15 mouse cellular contexts compared by ENCODE assay signal in genomic region chr4:98725439-98725838, GRCm38 (mm10). TPM values are rescaled to one million over a fixed set of nuclear protein-coding genes. Genes with fewer than 3 reads are reported as not detected.
A peak's percentile ranks its signal among the peaks of the same experiment; 100 is the strongest.
DNase-seq lines count a peak whose midpoint lies in the region; ATAC-seq and TF ChIP-seq lines count a peak whose summit lies in the region.
"Had no signal": no experiment of that assay in that cellular context is flagged by ENCODE, and none has a peak within 500 bp of the region (broad histone marks: within the 10 kb centered on the region; RNA-seq: fewer than 3 reads in every experiment).

No protein-coding gene starts in this region.

- no peak for TF ChIP-seq POLR2A in ES-Bruce4 (IDR thresholded peaks at IDR 0.05; ENCODE audit: insufficient read depth, low read length)

- 38% methylated on average over 4 of the region's 4 CpGs for WGBS in intestine, embryonic 16.5 days
- 35% methylated on average over 4 of the region's 4 CpGs for WGBS in intestine, embryonic 15.5 days

- H3K9me3 ChIP-seq in intestine, embryonic 16.5 days (ENCODE audit: control insufficient read depth, low read length) = no peaks in the 10 kb centered on the region
- H3K9me3 ChIP-seq in intestine, embryonic 15.5 days = no peaks in the 10 kb centered on the region
- no peaks in the 10 kb centered on the region for H3K9me3 ChIP-seq in ES-Bruce4 (replicated peaks; ENCODE audit: control insufficient read depth, insufficient read depth, low read length, poor library complexity, severe bottlenecking)
- H3K9me3 ChIP-seq: forebrain, embryonic 12.5 days; hindbrain, embryonic 15.5 days; limb, embryonic 13.5 days; neural tube, embryonic 12.5 days had no signal

- peak; percentile 62 for DNase-seq in 3T3-L1 (ENCODE audit: low read depth, low spot score)
- peak; percentile 45 for DNase-seq in embryo, embryonic 11 days
- no peak for DNase-seq in ovary, postnatal 10 days (ENCODE audit: low spot score)
- DNase-seq in right cerebral cortex, postnatal 25 days = no peak
- no peak for DNase-seq in natural killer cell, adult 2 months (ENCODE audit: low spot score in 2 of 2)
- DNase-seq: cerebellum, postnatal 14 days; heart, adult 11 months; thymus, adult 2 months had no signal

- H3K36me3 ChIP-seq in intestine, embryonic 16.5 days (ENCODE audit: control insufficient read depth, insufficient read depth, low read length) = no peaks in the 10 kb centered on the region
- no peaks in the 10 kb centered on the region for H3K36me3 ChIP-seq in intestine, embryonic 15.5 days
- peaks cover 10% of the 10 kb centered on the region for H3K36me3 ChIP-seq in ES-Bruce4 (ENCODE audit: control insufficient read depth, insufficient read depth, low read length, poor library complexity, severe bottlenecking)
- H3K36me3 ChIP-seq: forebrain, embryonic 12.5 days; hindbrain, embryonic 15.5 days; limb, embryonic 13.5 days; neural tube, embryonic 12.5 days had no signal

- 0 out of 2 replicates have a peak, but pooled peaks cover 4% of the 10 kb centered on the region for H3K27me3 ChIP-seq in intestine, embryonic 16.5 days (replicated peaks; ENCODE audit: control insufficient read depth, insufficient read depth, low read length)
- peaks cover 4% of the 10 kb centered on the region; the same call in 1 of the 2 replicates for H3K27me3 ChIP-seq in intestine, embryonic 15.5 days (replicated peaks)
- no peaks in the 10 kb centered on the region for H3K27me3 ChIP-seq in ES-Bruce4 (ENCODE audit: control insufficient read depth, insufficient read depth, low read length, poor library complexity, severe bottlenecking)

- peak; percentile 28 for TF ChIP-seq CTCF in ES-Bruce4 (IDR thresholded peaks at IDR 0.05; ENCODE audit: low read depth, low read length)

- 0 out of 2 replicates have a peak, but pooled peaks have one; percentile 23 for TF ChIP-seq EP300 in ES-Bruce4 (IDR thresholded peaks at IDR 0.05; ENCODE audit: insufficient read depth, low read depth, low read length)

- H3K27ac ChIP-seq in intestine, embryonic 16.5 days (ENCODE audit: low read length) = no peak overlapping the region
- no peak overlapping the region for H3K27ac ChIP-seq in intestine, embryonic 15.5 days
- H3K27ac ChIP-seq in ES-Bruce4 (ENCODE audit: insufficient read depth, low read length) = peak overlapping the region; percentile 76
- H3K27ac ChIP-seq: forebrain, embryonic 12.5 days; hindbrain, embryonic 15.5 days; limb, embryonic 13.5 days; neural tube, embryonic 12.5 days had no signal

- peaks cover 11% of the 10 kb centered on the region for H3K4me1 ChIP-seq in intestine, embryonic 16.5 days (ENCODE audit: control insufficient read depth, insufficient read depth, low read length)
- H3K4me1 ChIP-seq in intestine, embryonic 15.5 days (replicated peaks) = 0 out of 2 replicates have a peak, but pooled peaks cover 3% of the 10 kb centered on the region
- no peaks in the 10 kb centered on the region for H3K4me1 ChIP-seq in ES-Bruce4 (ENCODE audit: control insufficient read depth, insufficient read depth, low read length)

- H3K4me2 ChIP-seq in intestine, embryonic 16.5 days (ENCODE audit: low read depth, low read length) = no peak overlapping the region
- no peak overlapping the region for H3K4me2 ChIP-seq in intestine, embryonic 15.5 days (replicated peaks)
- H3K4me2 ChIP-seq: hindbrain, embryonic 15.5 days; limb, embryonic 13.5 days; neural tube, embryonic 12.5 days had no signal

- no peak overlapping the region for H3K4me3 ChIP-seq in intestine, embryonic 16.5 days (ENCODE audit: low read length)
- no peak overlapping the region for H3K4me3 ChIP-seq in intestine, embryonic 15.5 days (replicated peaks)
- no peak overlapping the region for H3K4me3 ChIP-seq in ES-Bruce4 (ENCODE audit: low read depth, low read length)
- H3K4me3 ChIP-seq: forebrain, embryonic 12.5 days; hindbrain, embryonic 15.5 days; limb, embryonic 13.5 days; neural tube, embryonic 12.5 days had no signal

- H3K9ac ChIP-seq in intestine, embryonic 16.5 days (ENCODE audit: low read depth, low read length) = no peak overlapping the region
- no peak overlapping the region for H3K9ac ChIP-seq in intestine, embryonic 15.5 days
- no peak overlapping the region for H3K9ac ChIP-seq in ES-Bruce4 (ENCODE audit: low read depth, poor library complexity, severe bottlenecking)
- H3K9ac ChIP-seq: forebrain, embryonic 12.5 days; hindbrain, embryonic 15.5 days; limb, embryonic 13.5 days; neural tube, embryonic 12.5 days had no signal

- 0 out of 2 replicates have a peak, but pooled peaks have one; percentile 29 for ATAC-seq in intestine, embryonic 16.5 days
- ATAC-seq in intestine, embryonic 15.5 days = no peak; the same call in 1 of the 2 replicates

RNA-seq across cellular contexts. Expression of gene L1td1, which starts 1.1 kb away (rescaled TPM):
- polyA plus RNA-seq in intestine, embryonic 16.5 days (2015; fragmentation: Nextera tagmentation; extraction: Ambion mirVana) = 0.10 and 0.24 TPM in 2 replicates
- 0.35 and 0.43 TPM in 2 replicates for polyA plus RNA-seq in intestine, embryonic 15.5 days (2015; fragmentation: Nextera tagmentation; extraction: Ambion mirVana)
- 236 and 254 TPM in 2 replicates for polyA plus RNA-seq in ES-Bruce4 (2011; ENCODE audit: insufficient read depth, insufficient read length, low read depth, missing spikeins)
- polyA plus RNA-seq: neural tube, embryonic 12.5 days; thymus, adult 2 months had no signal

Comparison
In these comparisons a context has a peak if more than half of its experiments do, and no peak if none do; other contexts are left out.
1. DNase-seq: peak in 3T3-L1 (single experiment) and embryo, embryonic 11 days (single experiment); none in ovary, postnatal 10 days (single experiment), right cerebral cortex, postnatal 25 days (single experiment) and natural killer cell, adult 2 months (0 of 2).
2. RNA of gene L1td1, which starts 1.1 kb away (polyA plus RNA-seq): 236 to 254 TPM in ES-Bruce4; 0.35 to 0.43 TPM in intestine, embryonic 15.5 days and 0.10 to 0.24 TPM in intestine, embryonic 16.5 days; every median in the first group is over 100 times any median in the second.